Mouse (Mus musculus): Measurements from ENCODE around the gene AB124611.
A peak's percentile ranks its signal among the peaks of the same experiment; 100 is the strongest.
"Not testable (repeated sequence)": the region's sequence is repeated elsewhere in the genome, so short reads cannot be mapped to it uniquely, and the experiment has no call there.

The AB124611 gene

DNA sequence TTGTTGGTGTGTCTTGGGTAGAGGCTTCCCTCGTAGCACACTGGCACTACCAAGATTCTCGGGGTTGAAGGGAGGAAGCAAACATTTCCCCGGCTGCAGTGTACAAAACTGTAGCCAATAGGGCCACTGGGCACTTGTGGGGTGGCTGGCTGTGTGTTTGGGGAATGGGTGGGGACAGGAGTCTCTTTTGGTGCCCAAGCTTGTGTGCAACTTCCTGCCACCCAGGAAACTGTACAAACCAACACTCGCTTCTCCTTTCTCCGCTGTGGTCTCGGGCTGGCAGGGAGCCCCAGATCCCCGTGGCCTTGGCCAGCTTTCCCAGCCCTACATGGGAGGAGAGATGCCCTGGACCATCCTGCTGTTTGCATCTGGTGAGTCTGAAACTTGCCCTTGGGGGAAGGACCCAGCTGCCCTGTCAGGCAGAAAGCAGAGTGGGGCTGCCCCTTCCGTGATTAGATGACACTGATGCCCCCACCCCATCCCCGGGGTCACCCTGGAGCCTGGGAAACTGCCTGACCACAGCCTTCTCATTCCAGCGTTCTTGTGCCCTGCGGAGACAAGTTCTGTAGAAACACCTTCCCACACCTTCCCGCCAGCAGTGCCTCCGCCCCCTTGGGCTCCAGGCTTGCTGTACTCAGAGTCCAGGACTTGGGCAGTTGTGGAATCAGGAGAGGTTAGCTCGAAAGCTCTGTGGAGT, at the start of gene AB124611:
AB124611 (plus strand) TSS at position 240 of the 697 bp plus-strand sequence.
- no peak for DNase-seq

DNA sequence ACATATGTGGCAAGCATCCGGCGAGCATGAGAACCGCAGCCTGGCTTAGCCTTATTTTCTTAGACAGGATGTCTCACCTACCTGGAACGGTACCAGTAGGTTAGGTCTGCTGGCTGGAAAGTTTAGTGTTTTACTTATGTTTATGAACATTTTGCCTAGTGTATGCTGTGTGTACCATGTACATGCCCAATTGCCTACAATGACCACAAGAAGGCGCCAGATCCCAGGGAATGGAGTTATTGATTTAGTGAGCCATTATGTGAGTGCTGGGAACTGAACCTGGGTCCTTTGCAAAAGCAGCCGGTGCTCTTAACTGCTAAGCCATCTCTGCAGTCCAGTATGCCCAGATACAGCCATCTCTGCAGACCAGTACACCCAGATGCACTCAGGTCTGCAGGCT, 48.3 kb upstream of the AB124611 start:
- DNase-seq = no peak

DNA sequence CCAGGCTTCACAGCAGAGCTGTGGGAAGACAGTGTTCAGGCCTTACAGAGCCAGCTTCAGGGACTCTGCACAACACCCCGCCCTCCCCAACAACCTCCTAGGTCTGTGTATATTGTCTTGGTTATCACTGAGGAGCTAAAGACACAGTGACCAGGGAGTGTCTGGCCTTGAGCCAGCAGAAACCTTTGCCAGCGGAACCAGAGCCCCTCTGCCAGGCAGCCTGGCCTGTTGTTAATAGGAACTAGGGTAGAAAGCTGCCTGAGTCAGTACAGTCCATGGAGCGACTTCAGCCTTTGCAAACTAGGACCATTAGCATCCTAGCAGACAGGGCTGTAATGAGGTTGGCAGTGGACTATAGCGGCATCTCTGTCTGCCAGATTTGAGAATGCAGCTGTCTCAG, 41.9 kb upstream of the AB124611 start:
- peak; percentile 68 to 78 for DNase-seq

- not testable (repeated sequence) for DNase-seq
These were observed 37.7 kb upstream of the AB124611 start for GRCm38 (mm10) chr9:21488246-21488645.

DNA sequence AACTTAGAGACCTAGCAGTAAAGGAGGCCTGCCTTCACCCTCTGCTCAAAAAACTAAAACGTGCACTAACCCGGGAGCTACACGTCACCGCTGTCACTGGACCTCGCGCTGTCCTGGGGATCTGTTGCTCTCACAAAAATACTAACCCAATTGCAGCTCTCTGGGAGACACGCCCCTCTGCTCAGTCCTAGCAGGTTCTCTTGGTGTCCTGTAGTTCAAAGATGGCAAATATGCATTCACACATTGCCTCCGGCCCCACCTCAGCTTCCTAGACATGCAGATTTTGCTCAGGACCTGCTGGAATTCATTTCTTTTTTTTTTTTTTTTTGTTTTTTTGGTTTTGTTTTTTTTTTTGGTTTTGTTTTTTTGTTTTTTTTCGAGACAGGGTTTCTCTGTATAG, 35.3 kb upstream of the AB124611 start:
- no peak for DNase-seq

DNA sequence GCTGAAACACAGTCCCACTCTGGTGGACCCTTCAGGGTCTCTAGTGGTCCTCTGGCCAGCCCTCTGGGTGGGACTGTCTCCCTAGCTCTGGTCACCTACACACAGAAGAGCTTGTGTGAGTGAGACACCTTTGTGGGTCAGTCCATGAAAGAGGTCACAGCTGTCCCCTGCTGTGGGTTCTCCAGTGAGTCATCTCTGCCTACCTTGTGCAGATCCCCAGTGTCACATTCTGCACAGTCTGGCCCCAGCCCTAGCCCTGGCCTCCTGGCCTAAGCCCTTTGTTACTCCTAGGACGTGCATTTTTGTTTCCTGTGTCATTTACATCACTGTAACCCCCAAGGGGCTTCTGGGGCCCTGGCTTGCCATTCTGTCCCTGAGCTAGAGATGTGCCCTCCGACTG, 32.1 kb upstream of the AB124611 start:
- no peak for DNase-seq

DNA sequence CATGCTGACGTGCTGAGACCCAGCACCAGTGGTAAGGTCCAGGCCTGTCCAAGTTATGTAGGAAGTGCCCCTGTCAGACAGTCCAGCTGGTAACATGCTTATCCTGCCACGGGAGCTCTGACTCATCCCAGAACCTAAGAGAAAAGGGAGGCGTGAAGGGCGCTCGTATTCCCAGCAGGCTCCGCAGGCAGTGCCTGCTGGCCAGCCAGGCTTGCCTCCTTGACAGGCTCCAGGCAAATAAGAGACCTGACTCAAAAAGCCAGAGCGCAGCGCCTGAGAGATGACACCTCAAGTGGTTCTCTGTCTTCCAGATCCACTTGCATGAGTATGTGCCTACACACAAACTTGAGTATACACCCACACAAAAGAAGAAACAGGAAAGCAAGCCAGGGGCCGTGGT, 31.2 kb upstream of the AB124611 start:
- DNase-seq = no peak

- DNase-seq = no peak
These were observed 29.5 kb upstream of the AB124611 start for GRCm38 (mm10) chr9:21496308-21497049.

DNA sequence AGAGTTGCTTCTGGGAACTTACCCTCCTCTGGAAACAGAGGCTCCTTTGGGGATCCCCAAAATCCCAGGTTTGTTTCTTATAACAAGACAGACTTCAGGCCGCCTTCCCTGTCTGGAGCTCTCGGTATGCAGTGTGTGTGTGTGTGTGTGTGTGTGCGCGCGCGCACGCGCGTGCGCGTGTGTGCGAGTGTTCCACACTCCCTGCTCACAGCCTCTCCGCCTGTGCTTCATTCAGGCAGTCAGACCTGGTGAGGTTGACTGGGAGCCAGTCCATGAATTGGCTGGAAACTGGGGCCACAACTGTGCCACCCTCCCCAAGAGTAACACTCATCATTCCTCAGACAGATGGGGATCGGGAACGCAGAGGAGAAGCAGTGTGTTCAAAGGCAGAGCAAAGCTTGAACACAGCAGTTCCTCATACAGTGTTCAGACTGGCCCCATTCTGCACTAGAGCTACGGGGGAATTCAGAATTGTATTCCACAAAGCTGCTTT, 28.9 kb upstream of the AB124611 start:
- no peak for DNase-seq

DNA sequence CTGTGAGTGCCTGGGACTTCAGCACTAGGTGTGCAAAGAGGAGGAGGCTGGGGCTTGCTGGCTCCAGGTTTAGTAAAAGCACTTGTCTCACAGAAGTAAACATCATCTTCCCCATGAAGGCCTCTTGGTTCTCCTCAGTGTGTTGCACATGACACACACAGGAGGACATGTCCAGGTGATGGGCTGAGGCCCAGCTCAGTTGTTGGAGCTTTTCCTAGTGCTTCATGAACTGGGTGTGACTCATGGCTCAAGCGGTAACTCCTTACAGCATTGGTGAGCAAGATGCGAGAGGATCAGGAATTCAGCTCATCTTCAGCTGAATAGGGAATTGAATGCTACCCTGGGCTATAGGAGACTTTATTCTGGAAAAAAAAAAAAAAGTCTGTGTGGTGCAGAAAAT, 28.3 kb upstream of the AB124611 start:
- no peak for DNase-seq

- DNase-seq = no peak
These were observed 27.6 kb upstream of the AB124611 start for GRCm38 (mm10) chr9:21498284-21498902.

GRCm38 (mm10) chr9:21503352-21503751, 22.6 kb upstream of the AB124611 start:
- DNase-seq = no peak

- DNase-seq = no peak
These were observed 20.2 kb upstream of the AB124611 start for GRCm38 (mm10) chr9:21505767-21506166.

- peak in 1 of 2 experiments; percentile 44 for DNase-seq
These were observed 18.1 kb upstream of the AB124611 start for GRCm38 (mm10) chr9:21507753-21508430.

GRCm38 (mm10) chr9:21508871-21509404, 17.0 kb upstream of the AB124611 start:
- DNase-seq = no peak

GRCm38 (mm10) chr9:21509772-21510688, 15.9 kb upstream of the AB124611 start, which contains the start of gene Tmed1:
TSS of gene Tmed1 (minus strand) at chr9:21510252.
- DNase-seq = peak; percentile 95

DNA sequence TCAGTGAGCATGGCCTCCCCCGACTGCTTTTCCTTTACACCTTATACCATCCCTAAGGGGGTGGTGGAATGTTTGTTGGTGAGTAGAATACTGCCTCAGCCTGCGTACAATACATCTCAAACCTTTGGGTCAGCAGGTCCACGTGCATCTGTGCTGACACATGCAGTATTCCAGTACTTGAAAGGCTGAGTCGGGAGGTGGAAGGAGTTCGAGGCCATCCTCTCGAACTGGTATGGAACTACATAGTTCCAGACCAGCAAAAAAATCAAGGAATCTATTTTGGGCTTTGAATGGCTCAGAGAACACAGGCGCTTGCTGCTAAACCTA, 15.3 kb upstream of the AB124611 start:
- no peak for DNase-seq

DNA sequence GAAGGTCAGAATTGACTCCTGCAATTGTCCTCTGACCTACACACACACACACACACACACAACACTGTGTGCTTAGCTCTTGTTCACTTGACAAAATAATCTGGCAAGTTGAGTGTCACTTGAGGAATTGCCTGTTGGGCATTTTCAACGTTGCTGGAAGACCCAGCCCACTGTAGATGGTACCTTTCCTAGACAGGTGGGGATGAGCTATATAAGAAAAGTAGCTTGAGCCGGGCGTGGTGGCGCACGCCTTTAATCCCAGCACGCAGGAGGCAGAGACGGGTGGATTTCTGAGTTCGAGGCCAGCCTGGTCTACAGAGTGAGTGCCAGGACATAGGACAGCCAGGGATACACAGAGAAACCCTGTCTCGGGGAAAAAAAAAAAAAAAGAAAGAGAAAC, 14.9 kb upstream of the AB124611 start:
- no peak for DNase-seq

GRCm38 (mm10) chr9:21513466-21513865, 12.5 kb upstream of the AB124611 start:
- DNase-seq = no peak

DNA sequence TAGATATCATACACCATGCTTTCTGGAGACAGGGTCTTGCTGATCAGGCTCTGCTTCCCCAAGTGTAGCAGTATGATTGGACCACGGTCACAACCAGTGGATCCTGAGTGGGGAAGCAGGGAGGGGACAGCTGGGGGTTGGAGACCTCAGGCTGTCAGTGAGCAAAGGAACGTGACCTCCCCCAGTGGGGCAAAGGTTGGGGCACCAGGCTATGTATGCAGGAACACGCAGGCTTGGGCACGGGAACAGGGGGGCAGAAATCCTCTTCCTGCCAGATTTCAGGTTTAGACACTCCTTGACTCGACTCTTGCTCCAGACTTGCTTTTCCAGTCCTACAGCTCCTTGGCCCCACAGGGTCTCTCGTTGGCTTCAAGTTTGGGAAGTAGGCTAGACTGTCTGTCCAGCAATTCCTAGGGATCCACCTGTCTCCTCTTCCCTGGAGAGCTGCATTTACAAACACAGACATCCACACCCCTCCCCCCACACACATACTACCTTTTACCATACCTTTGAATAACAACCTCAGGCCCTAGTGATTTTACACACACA, 8.0 kb upstream of the AB124611 start:
- DNase-seq = no peak

GRCm38 (mm10) chr9:21518690-21519089, 7.3 kb upstream of the AB124611 start:
- DNase-seq = not testable (repeated sequence)
